Mouse (Mus musculus): ENCODE measurements at regions not wholly inside any gene's neighbourhood (a gene's known extent, or its start where the extent isn't known, plus 50 kb on each side); places are given as distances from the start of the nearest gene placed in this dataset.
"Not testable (repeated sequence)": the region's sequence is repeated elsewhere in the genome, so short reads cannot be mapped to it uniquely, and the experiment has no call there.

- DNase-seq (ENCODE audit: low spot score), result no peak
Measured at GRCm38 (mm10) chr11:16649599-16649998, 102.4 kb upstream of the Egfr start.

DNA sequence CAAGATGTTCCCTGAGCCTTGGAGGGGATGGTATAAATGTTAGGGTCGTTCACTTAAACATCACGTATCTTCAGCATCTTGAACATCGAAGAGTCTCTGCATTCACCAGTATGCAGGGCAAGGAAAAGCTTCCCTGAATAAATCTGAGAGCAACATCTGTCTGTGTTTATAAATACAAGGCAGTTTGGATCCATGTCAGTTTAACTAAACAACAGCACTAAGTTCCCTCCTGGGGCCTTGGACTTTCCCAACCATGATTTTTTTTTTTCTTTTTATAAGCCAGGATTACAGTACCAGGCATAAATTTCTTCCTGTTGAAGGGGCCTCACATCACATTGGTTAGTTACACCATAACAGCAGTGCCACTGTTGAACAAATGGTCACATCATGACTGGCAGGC is 88.2 kb upstream of the Egfr start:
- DNase-seq (ENCODE audit: low spot score), result no peak

GRCm38 (mm10) chr11:16669453-16670251 is 82.4 kb upstream of the Egfr start:
- no peak for DNase-seq (ENCODE audit: low spot score)

DNA sequence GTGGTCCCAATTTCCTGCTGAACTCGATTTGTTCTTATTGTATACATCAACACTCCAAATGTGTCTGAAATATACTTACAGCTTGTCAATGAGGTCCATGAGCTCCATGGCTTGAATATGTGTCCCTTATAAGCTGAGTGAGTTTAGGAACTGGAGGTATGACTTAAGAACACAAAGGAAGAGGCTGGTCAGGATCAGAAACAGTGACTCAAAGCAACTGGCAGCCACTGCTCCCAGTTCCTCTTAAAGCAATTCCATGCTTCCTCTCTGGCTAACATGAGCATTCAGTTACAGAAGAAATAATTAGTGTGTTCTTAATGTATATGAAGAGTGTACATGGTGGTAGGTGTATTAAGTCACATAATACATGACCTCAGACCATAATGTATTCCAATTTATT is 81.7 kb upstream of the Egfr start:
- no peak for DNase-seq (ENCODE audit: low spot score)

DNA sequence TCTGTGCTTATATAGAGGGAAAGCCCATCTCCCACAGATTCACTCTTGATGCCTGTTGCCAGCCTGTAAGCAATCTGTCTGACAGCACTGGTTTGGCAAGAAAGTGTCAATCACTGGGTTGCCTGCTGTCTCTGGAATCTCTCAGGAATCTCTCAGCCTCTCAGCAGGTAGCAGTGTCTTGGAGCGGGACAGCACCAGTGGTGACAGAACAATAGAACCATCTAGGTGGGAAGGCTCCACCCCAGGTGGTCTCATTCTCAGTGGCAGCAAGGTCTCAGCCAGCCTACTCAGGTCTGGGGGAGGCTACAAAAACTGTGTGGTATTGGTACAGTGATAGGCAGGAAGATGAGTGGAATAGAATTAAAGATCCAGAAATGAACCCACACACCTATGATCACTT is 76.1 kb upstream of the Egfr start:
- not testable (repeated sequence) for DNase-seq (ENCODE audit: low spot score)

DNA sequence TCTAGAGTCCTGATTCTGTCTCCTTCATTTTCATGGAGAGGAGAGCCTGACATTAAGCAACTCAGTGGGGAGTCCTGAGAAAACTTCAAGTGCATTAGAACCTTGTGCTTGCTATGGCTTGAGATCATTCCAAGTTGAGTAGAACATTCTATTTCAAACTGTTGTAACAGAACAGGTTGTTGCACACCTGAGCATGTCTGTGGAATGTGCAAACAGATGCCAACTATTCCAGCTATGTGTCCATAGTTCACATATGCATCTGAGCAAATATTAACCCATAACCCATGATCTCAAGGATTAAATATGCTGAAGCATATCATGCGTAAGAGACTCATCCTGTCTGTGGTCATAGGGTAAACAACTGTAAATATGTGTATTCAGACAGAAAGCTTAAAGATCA is 68.5 kb upstream of the Egfr start:
- DNase-seq (ENCODE audit: low spot score), result no peak

GRCm38 (mm10) chr11:16695596-16695995 is 56.4 kb upstream of the Egfr start:
- no peak for DNase-seq (ENCODE audit: low spot score)

DNA sequence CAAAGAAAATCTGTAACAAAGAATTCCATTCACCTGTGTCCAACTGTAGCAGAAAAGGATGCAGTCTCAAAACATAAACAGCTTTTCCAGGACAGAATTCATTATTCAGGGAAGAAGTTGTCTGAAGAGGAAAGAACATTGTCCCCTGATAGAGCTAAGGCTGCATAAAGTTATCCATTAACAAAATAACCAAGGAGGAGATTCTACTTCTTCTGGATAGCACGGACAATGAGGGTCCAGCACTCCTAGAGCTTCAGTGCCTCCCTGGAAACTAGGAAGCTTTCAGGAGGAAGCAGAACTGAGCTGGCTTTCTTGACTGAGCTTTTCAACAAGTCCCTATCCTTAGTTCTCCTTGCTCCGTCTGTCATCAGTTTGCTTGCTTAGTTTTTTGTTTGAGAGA is 55.2 kb upstream of the Egfr start:
- no peak for DNase-seq (ENCODE audit: low spot score)

- no peak for DNase-seq (ENCODE audit: low spot score)
Measured at GRCm38 (mm10) chr11:16701826-16702225, 50.2 kb upstream of the Egfr start.

Measured in lung, postnatal 25 days (tissue).